Mouse (Mus musculus): ENCODE measurements at regions not wholly inside any gene's neighbourhood (a gene's known extent, or its start where the extent isn't known, plus 50 kb on each side); places are given as distances from the start of the nearest gene placed in this dataset.

DNA sequence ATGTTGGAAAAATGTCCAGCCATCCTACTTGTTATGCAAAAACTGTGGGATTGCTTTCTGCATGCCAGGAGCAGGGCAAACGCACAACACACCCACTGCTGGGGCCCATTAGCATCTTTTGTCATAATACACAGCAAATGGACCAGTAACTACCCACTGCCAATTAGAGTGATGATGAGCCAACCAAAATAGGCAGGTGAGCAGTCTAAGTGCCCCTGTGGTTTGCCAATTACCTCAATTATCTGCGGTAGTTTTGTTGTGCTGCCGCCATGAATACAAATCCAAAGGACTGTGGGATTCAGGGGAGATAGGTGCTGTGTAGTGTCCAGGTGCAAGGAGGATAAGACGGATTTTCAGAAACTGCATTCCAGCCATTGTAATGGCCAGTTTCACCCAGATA, 796.5 kb upstream of the Map3k7 start:
- TF ChIP-seq MYC (IDR thresholded peaks at IDR 0.05; ENCODE audit: low read depth, low read length) (no peak), MAX (IDR thresholded peaks at IDR 0.05; ENCODE audit: low read length) (no peak)

Data from MEL (cell line).